Mouse (Mus musculus) ES-Bruce4 (cell line): ENCODE data around the gene Ercc1. TPM values are rescaled to one million over a fixed set of nuclear protein-coding genes. Genes with fewer than 3 reads are reported as not detected.

Source experiments
- H3K27ac ChIP-seq: 2 replicates; pipeline ENCODE4 v1.5.1; 2012; ENCODE audit warnings: low read length, inconsistent platforms; ENCODE audit not compliant: insufficient read depth
- H3K27me3 ChIP-seq: 2 replicates; pipeline ENCODE4 v1.6.1; 2012; ENCODE audit warnings: mild to moderate bottlenecking, low read length, inconsistent platforms; ENCODE audit not compliant: control insufficient read depth, poor library complexity, insufficient read depth, severe bottlenecking
- H3K36me3 ChIP-seq: 2 replicates; pipeline ENCODE4 v1.6.1; 2012; ENCODE audit warnings: inconsistent platforms, mild to moderate bottlenecking, low read length, moderate library complexity; ENCODE audit not compliant: control insufficient read depth, poor library complexity, insufficient read depth, severe bottlenecking
- H3K4me1 ChIP-seq: one replicate; pipeline ENCODE4 v1.8.1; 2011; ENCODE audit warnings: low read length; ENCODE audit not compliant: control insufficient read depth, insufficient read depth
- H3K4me3 ChIP-seq: 2 replicates; pipeline ENCODE4 v1.5.1; 2011; ENCODE audit warnings: low read depth, mild to moderate bottlenecking, low read length
- H3K9ac ChIP-seq: 2 replicates; pipeline ENCODE4 v1.6.1; 2012; ENCODE audit warnings: low read depth, mild to moderate bottlenecking, inconsistent platforms; ENCODE audit not compliant: poor library complexity, severe bottlenecking
- H3K9me3 ChIP-seq: replicated peaks from 2 replicates; pipeline ENCODE4 v1.6.1; 2012; ENCODE audit warnings: mild to moderate bottlenecking, low read length, inconsistent platforms; ENCODE audit not compliant: control insufficient read depth, poor library complexity, insufficient read depth, severe bottlenecking
- CTCF ChIP-seq: IDR thresholded peaks from one replicate; pipeline ENCODE4 v1.8.1; 2011; ENCODE audit warnings: low read depth, low read length
- EP300 ChIP-seq: IDR thresholded peaks from 2 replicates; pipeline ENCODE4 v1.6.1; 2011; ENCODE audit warnings: low read depth, low read length; ENCODE audit not compliant: insufficient read depth
- POLR2A ChIP-seq: IDR thresholded peaks from one replicate; pipeline ENCODE4 v1.8.1; 2011; ENCODE audit warnings: low read length; ENCODE audit not compliant: insufficient read depth
- polyA plus RNA-seq: library from polyadenylated mRNA; stranded (reverse); fragments of >200 nt; gene quantifications from 2 replicates; pipeline ENCODE4 v1.2.4, GENCODE M21; 2011; ENCODE audit warnings: low read depth; ENCODE audit not compliant: missing spikeins, insufficient read depth, insufficient read length

The Ercc1 gene
- polyA plus RNA-seq, 1 experiment, result 38.1 TPM

GRCm38 (mm10) chr7:19301461-19302263 lies 42.9 kb upstream of the Ercc1 start:
- H3K27ac ChIP-seq, result no peak overlapping the region
- H3K36me3 ChIP-seq, result no peaks in the 10 kb centered on the region
- H3K9me3 ChIP-seq, result no peaks in the 10 kb centered on the region
- peak overlapping the region; percentile 21; the same call in 1 of the 2 replicates for H3K9ac ChIP-seq
- H3K4me1 ChIP-seq, result peaks cover 1% of the 10 kb centered on the region
- peak overlapping the region; percentile 33 for H3K4me3 ChIP-seq
- H3K27me3 ChIP-seq, result no peaks in the 10 kb centered on the region
- no peak for TF ChIP-seq POLR2A
- no peak for TF ChIP-seq CTCF
- no peak for TF ChIP-seq EP300

DNA sequence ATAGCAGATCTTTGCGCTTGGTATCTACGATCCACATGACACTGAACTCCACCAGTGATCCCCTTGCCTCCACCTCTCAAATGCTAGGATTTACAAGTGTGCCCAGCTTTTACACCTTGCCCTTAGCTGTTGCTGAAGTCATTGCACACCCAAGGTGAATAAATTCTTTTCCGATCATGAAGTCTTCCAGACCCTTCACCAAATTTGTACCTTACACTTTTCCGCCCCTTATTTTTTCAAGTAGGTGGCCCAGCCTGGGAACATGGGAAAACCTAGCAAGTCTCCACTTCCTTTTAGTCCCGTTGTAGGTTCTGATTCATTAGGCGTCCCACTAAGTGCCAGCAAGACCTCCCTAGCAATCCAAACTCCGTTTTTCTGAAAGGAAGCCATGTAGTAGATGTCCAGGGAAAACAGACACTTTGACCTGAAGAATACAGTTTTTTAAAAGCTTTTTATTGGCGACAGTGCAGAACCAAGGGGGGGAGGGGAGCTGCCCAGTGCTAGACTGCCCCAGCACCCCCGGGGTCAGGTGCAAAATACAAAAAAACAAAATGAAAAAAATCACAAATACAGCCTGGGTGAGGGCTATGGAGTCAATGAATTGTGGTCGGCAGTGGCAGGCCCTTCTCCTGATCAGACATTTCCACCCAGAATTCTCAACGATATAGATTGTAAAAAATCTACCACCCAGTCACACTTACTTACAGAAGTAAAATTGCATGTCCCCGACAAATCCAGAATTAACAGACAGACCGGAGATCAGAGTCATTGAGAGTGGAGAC lies 42.1 kb upstream of the Ercc1 start:
- Histone ChIP-seq H3K9me3 (no peaks in the 10 kb centered on the region), H3K4me1 (peaks cover 1% of the 10 kb centered on the region), H3K27me3 (no peaks in the 10 kb centered on the region), H3K4me3 (no peak overlapping the region), H3K9ac (no peak overlapping the region), H3K36me3 (no peaks in the 10 kb centered on the region), H3K27ac (no peak overlapping the region)
- no peak for TF ChIP-seq CTCF
- TF ChIP-seq EP300, result no peak
- no peak for TF ChIP-seq POLR2A

DNA sequence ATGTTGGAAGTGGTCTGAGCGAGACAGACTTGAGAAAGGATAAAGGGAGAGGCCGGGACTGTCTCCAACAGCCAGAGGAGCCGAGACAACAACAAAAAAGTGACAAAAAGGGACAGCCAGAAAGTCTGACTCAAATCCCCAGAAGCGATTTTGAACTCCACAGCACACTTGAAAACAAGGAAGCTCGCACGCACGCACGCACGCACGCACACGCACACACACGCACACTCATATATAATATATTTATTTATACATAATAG lies 41.6 kb upstream of the Ercc1 start:
- Histone ChIP-seq H3K4me1 (peaks cover 1% of the 10 kb centered on the region), H3K27me3 (no peaks in the 10 kb centered on the region), H3K9me3 (no peaks in the 10 kb centered on the region), H3K4me3 (no peak overlapping the region), H3K36me3 (no peaks in the 10 kb centered on the region), H3K9ac (peak overlapping the region; percentile 66; the same call in 1 of the 2 replicates), H3K27ac (no peak overlapping the region)
- TF ChIP-seq EP300 (no peak), CTCF (no peak), POLR2A (no peak)

GRCm38 (mm10) chr7:19303770-19304169 lies 40.8 kb upstream of the Ercc1 start:
- peak overlapping the region; percentile 66 for H3K9ac ChIP-seq

GRCm38 (mm10) chr7:19304501-19305412 lies 39.8 kb upstream of the Ercc1 start:
- Histone ChIP-seq H3K27me3 (no peaks in the 10 kb centered on the region), H3K9ac (peak overlapping the region; percentile 22; the same call in 1 of the 2 replicates), H3K36me3 (no peaks in the 10 kb centered on the region), H3K27ac (no peak overlapping the region), H3K4me1 (peaks cover 1% of the 10 kb centered on the region), H3K9me3 (no peaks in the 10 kb centered on the region), H3K4me3 (peak overlapping the region; percentile 49)
- TF ChIP-seq EP300 (no peak), POLR2A (no peak), CTCF (no peak)

More at GRCm38 (mm10) chr7:19303770-19304169, 40.8 kb upstream of the Ercc1 start:
- H3K9me3 ChIP-seq, result no peaks in the 10 kb centered on the region
- H3K27me3 ChIP-seq, result no peaks in the 10 kb centered on the region
- peak overlapping the region; percentile 45 for H3K4me3 ChIP-seq
- no peaks in the 10 kb centered on the region for H3K36me3 ChIP-seq
- no peak overlapping the region for H3K27ac ChIP-seq
- H3K4me1 ChIP-seq, result peaks cover 1% of the 10 kb centered on the region
- TF ChIP-seq CTCF (peak; percentile 85), POLR2A (no peak), EP300 (no peak)
